Mouse (Mus musculus): ENCODE measurements around the gene Slc6a3. TPM values are rescaled to one million over a fixed set of nuclear protein-coding genes. Genes with fewer than 3 reads are reported as not detected.

The Slc6a3 gene
- polyA plus RNA-seq, 1 experiment from 2014 or later, result 0.14 TPM

DNA sequence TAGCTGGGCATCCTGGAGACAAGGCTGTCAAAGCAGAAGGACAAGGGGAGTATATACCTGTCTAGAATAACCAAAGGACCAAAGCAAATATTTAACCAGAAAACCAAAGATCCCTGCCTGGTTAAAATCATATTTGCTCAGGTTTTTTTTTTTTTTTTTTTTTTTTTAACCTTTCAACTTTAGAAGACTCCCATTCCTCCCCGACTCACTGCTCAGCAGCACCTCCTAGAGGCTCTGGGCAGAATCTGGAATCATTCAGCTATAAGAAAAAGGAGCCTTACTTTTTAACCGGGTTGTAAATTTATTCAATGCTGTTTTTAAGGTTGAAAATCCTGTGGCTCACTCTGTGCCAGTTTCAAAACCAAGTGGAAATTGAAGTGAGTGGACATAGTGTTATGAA lies 33.8 kb upstream of the Slc6a3 start:
- Histone ChIP-seq H3K4me2 (ENCODE audit: low read length) (no peak overlapping the region), H3K27ac (ENCODE audit: low read length) (no peak overlapping the region), H3K4me1 (replicated peaks; ENCODE audit: control insufficient read depth, insufficient read depth, low read length) (no peaks in the 10 kb centered on the region), H3K9ac (replicated peaks; ENCODE audit: low read depth, low read length) (no peak overlapping the region), H3K4me3 (replicated peaks; ENCODE audit: low read length) (no peak overlapping the region), H3K27me3 (replicated peaks; ENCODE audit: control insufficient read depth, insufficient read depth, low read length) (no peaks in the 10 kb centered on the region), H3K9me3 (ENCODE audit: control insufficient read depth, low read length) (no peaks in the 10 kb centered on the region), H3K36me3 (ENCODE audit: control insufficient read depth, insufficient read depth) (peaks cover 15% of the 10 kb centered on the region)
- no peak for ATAC-seq
- WGBS, result 69% methylated on average over 2 of the region's 2 CpGs

GRCm38 (mm10) chr13:73505686-73506467 lies 30.7 kb upstream of the Slc6a3 start:
- no peak overlapping the region for H3K27ac ChIP-seq (ENCODE audit: low read length)
- no peak overlapping the region for H3K4me2 ChIP-seq (ENCODE audit: low read length)
- H3K36me3 ChIP-seq (ENCODE audit: control insufficient read depth, insufficient read depth), result peaks cover 9% of the 10 kb centered on the region
- H3K27me3 ChIP-seq (replicated peaks; ENCODE audit: control insufficient read depth, insufficient read depth, low read length), result no peaks in the 10 kb centered on the region
- H3K9me3 ChIP-seq (ENCODE audit: control insufficient read depth, low read length), result no peaks in the 10 kb centered on the region
- peak; percentile 78 for ATAC-seq
- 77% methylated on average over 7 of the region's 7 CpGs for WGBS
- H3K9ac ChIP-seq (replicated peaks; ENCODE audit: low read depth, low read length), result no peak overlapping the region
- H3K4me3 ChIP-seq (replicated peaks; ENCODE audit: low read length), result no peak overlapping the region
- H3K4me1 ChIP-seq (replicated peaks; ENCODE audit: control insufficient read depth, insufficient read depth, low read length), result no peaks in the 10 kb centered on the region; the same call in 1 of the 2 replicates

GRCm38 (mm10) chr13:73508817-73509550 lies 27.6 kb upstream of the Slc6a3 start:
- Histone ChIP-seq H3K27me3 (replicated peaks; ENCODE audit: control insufficient read depth, insufficient read depth, low read length) (no peaks in the 10 kb centered on the region), H3K4me3 (replicated peaks; ENCODE audit: low read length) (no peak overlapping the region), H3K27ac (ENCODE audit: low read length) (no peak overlapping the region), H3K4me2 (ENCODE audit: low read length) (no peak overlapping the region), H3K9me3 (ENCODE audit: control insufficient read depth, low read length) (no peaks in the 10 kb centered on the region), H3K36me3 (ENCODE audit: control insufficient read depth, insufficient read depth) (peaks cover 4% of the 10 kb centered on the region), H3K4me1 (replicated peaks; ENCODE audit: control insufficient read depth, insufficient read depth, low read length) (no peaks in the 10 kb centered on the region; the same call in 1 of the 2 replicates), H3K9ac (replicated peaks; ENCODE audit: low read depth, low read length) (no peak overlapping the region)
- no peak for ATAC-seq
- WGBS, result 89% methylated on average over 8 of the region's 8 CpGs

- 67% methylated on average over 6 of the region's 6 CpGs for WGBS
- no peaks in the 10 kb centered on the region for H3K27me3 ChIP-seq (replicated peaks; ENCODE audit: control insufficient read depth, insufficient read depth, low read length)
- no peak overlapping the region for H3K4me2 ChIP-seq (ENCODE audit: low read length)
- no peak overlapping the region for H3K9ac ChIP-seq (replicated peaks; ENCODE audit: low read depth, low read length)
- H3K36me3 ChIP-seq (ENCODE audit: control insufficient read depth, insufficient read depth), result peaks cover 8% of the 10 kb centered on the region
- H3K9me3 ChIP-seq (ENCODE audit: control insufficient read depth, low read length), result no peaks in the 10 kb centered on the region
- H3K4me3 ChIP-seq (replicated peaks; ENCODE audit: low read length), result no peak overlapping the region
- no peak overlapping the region for H3K27ac ChIP-seq (ENCODE audit: low read length)
- ATAC-seq, result no peak
- H3K4me1 ChIP-seq (replicated peaks; ENCODE audit: control insufficient read depth, insufficient read depth, low read length), result no peaks in the 10 kb centered on the region; the same call in 1 of the 2 replicates
These were observed 26.7 kb upstream of the Slc6a3 start for GRCm38 (mm10) chr13:73509869-73510268.

DNA sequence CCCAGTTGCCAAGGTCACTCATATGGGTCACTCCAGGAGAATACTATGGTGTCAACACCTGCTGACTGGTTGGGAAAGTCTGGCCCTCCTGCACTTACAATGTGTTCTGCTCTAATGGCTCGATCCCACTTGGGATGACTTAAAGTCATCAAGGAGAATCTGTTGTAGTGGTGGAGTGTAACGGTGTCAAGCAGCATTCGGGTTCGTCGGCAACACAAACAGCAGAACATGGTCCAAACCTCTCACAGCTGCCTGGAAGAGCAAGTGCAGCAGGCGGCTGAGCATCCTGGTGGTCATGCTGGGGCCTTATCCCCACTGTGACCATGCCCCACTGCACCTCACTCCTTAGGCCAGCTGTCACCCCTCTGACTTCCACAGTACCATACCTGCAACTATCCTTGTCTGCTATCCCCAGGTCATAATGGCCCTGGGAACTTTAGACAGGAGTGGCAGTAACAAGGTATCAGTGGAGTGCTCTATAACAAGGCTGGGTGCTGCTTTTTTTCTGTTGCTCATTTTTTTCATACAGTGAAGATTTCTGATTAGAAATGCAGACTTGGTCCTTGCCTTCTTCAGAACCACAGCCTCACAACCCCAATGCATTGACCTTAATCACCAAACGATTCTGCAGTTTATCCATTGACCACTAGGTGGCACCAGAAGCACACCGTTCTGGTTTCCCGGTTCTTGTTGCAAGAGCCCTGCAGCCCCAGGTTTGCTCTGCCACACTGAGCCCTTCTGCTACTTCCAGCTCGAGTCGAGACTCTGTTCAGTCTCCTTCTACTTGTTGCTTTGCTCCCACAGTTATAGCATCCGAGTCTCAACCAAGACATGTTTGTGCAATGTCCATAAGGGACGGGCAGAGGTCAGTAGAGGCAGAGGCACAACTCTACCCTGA lies 23.5 kb upstream of the Slc6a3 start:
- H3K4me2 ChIP-seq (ENCODE audit: low read length), result no peak overlapping the region
- 59% methylated on average over 13 of the region's 13 CpGs for WGBS
- peak; percentile 57 for ATAC-seq
- no peak overlapping the region for H3K9ac ChIP-seq (replicated peaks; ENCODE audit: low read depth, low read length)
- H3K36me3 ChIP-seq (ENCODE audit: control insufficient read depth, insufficient read depth), result peaks cover 11% of the 10 kb centered on the region
- no peak overlapping the region for H3K27ac ChIP-seq (ENCODE audit: low read length)
- H3K4me1 ChIP-seq (replicated peaks; ENCODE audit: control insufficient read depth, insufficient read depth, low read length), result no peaks in the 10 kb centered on the region; the same call in 1 of the 2 replicates
- no peaks in the 10 kb centered on the region for H3K27me3 ChIP-seq (replicated peaks; ENCODE audit: control insufficient read depth, insufficient read depth, low read length)
- no peak overlapping the region for H3K4me3 ChIP-seq (replicated peaks; ENCODE audit: low read length)
- H3K9me3 ChIP-seq (ENCODE audit: control insufficient read depth, low read length), result no peaks in the 10 kb centered on the region

- Histone ChIP-seq H3K27me3 (replicated peaks; ENCODE audit: control insufficient read depth, insufficient read depth, low read length) (no peaks in the 10 kb centered on the region), H3K4me1 (replicated peaks; ENCODE audit: control insufficient read depth, insufficient read depth, low read length) (no peaks in the 10 kb centered on the region), H3K36me3 (ENCODE audit: control insufficient read depth, insufficient read depth) (peaks cover 11% of the 10 kb centered on the region), H3K4me2 (ENCODE audit: low read length) (no peak overlapping the region), H3K9ac (replicated peaks; ENCODE audit: low read depth, low read length) (no peak overlapping the region), H3K27ac (ENCODE audit: low read length) (no peak overlapping the region), H3K4me3 (replicated peaks; ENCODE audit: low read length) (no peak overlapping the region), H3K9me3 (ENCODE audit: control insufficient read depth, low read length) (no peaks in the 10 kb centered on the region)
- WGBS, result 73% methylated on average over 4 of the region's 4 CpGs
- no peak for ATAC-seq
These were observed 19.7 kb upstream of the Slc6a3 start for GRCm38 (mm10) chr13:73516886-73517285.

- no peak overlapping the region for H3K27ac ChIP-seq (ENCODE audit: low read length)
- peaks cover 28% of the 10 kb centered on the region for H3K27me3 ChIP-seq (replicated peaks; ENCODE audit: control insufficient read depth, insufficient read depth, low read length)
- no peak overlapping the region for H3K4me3 ChIP-seq (replicated peaks; ENCODE audit: low read length)
- peaks cover 11% of the 10 kb centered on the region for H3K4me1 ChIP-seq (replicated peaks; ENCODE audit: control insufficient read depth, insufficient read depth, low read length)
- WGBS, result 86% methylated on average over 3 of the region's 3 CpGs
- H3K4me2 ChIP-seq (ENCODE audit: low read length), result no peak overlapping the region
- H3K9ac ChIP-seq (replicated peaks; ENCODE audit: low read depth, low read length), result no peak overlapping the region
- ATAC-seq, result no peak
- H3K36me3 ChIP-seq (ENCODE audit: control insufficient read depth, insufficient read depth), result no peaks in the 10 kb centered on the region
- no peaks in the 10 kb centered on the region for H3K9me3 ChIP-seq (ENCODE audit: control insufficient read depth, low read length)
These were observed 2.8 kb upstream of the Slc6a3 start for GRCm38 (mm10) chr13:73533716-73534115.

- H3K9ac ChIP-seq (replicated peaks; ENCODE audit: low read depth, low read length), result no peak overlapping the region
- WGBS, result 73% methylated on average over 3 of the region's 3 CpGs
- no peaks in the 10 kb centered on the region for H3K36me3 ChIP-seq (ENCODE audit: control insufficient read depth, insufficient read depth)
- H3K27ac ChIP-seq (ENCODE audit: low read length), result no peak overlapping the region
- H3K27me3 ChIP-seq (replicated peaks; ENCODE audit: control insufficient read depth, insufficient read depth, low read length), result peaks cover 28% of the 10 kb centered on the region
- no peak overlapping the region for H3K4me3 ChIP-seq (replicated peaks; ENCODE audit: low read length)
- peaks cover 11% of the 10 kb centered on the region for H3K4me1 ChIP-seq (replicated peaks; ENCODE audit: control insufficient read depth, insufficient read depth, low read length)
- no peak overlapping the region for H3K4me2 ChIP-seq (ENCODE audit: low read length)
- ATAC-seq, result no peak
- no peaks in the 10 kb centered on the region for H3K9me3 ChIP-seq (ENCODE audit: control insufficient read depth, low read length)
These were observed 1.3 kb upstream of the Slc6a3 start for GRCm38 (mm10) chr13:73535287-73535686.

GRCm38 (mm10) chr13:73536824-73537223 lies 277 bp downstream of the Slc6a3 start:
- Histone ChIP-seq H3K27ac (ENCODE audit: low read length) (no peak overlapping the region), H3K4me2 (ENCODE audit: low read length) (peak overlapping the region; percentile 82), H3K36me3 (ENCODE audit: control insufficient read depth, insufficient read depth) (no peaks in the 10 kb centered on the region), H3K9ac (replicated peaks; ENCODE audit: low read depth, low read length) (peak overlapping the region; percentile 44), H3K27me3 (replicated peaks; ENCODE audit: control insufficient read depth, insufficient read depth, low read length) (peaks cover 28% of the 10 kb centered on the region), H3K4me3 (replicated peaks; ENCODE audit: low read length) (peak overlapping the region; percentile 47), H3K9me3 (ENCODE audit: control insufficient read depth, low read length) (no peaks in the 10 kb centered on the region), H3K4me1 (replicated peaks; ENCODE audit: control insufficient read depth, insufficient read depth, low read length) (peaks cover 11% of the 10 kb centered on the region)
- no peak for ATAC-seq
- 17% methylated on average over 13 of the region's 13 CpGs for WGBS

Measured in forebrain, embryonic 16.5 days (tissue).